Mouse (Mus musculus) cerebellum, postnatal 36 days (tissue): ENCODE measurements around the gene 1810062G17Rik.
A peak's percentile ranks its signal among the peaks of the same experiment; 100 is the strongest.

Experiments used
- DNase-seq, 2 experiments: peaks; one replicate each; pipeline ENCODE4 v3.0.0; 2021 to 2022; ENCODE audit warnings: mixed read lengths in 2 of 2

The 1810062G17Rik gene

DNA sequence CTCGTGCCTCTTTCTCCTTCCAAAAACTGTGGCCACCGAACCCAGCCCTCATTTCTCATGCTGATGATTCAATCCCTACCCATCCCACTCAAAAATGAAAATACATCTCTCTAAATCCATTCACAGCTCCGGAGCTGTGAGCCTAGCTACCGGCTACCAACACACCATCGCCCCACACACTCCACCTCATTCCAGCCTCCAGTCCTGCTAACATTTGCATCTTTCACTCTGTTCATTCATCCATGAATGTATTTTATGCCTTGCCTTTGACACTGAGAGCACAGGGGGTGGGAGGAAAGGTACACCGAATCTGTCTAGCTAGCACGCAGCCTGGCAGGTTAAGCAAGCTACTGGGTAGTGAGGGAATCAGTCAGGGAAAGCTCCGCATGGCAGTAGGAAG, 3.0 kb downstream of the 1810062G17Rik start:
- no peak for DNase-seq

GRCm38 (mm10) chr3:36480486-36480885, 4.7 kb downstream of the 1810062G17Rik start:
- DNase-seq: no peak

- peak; percentile 27 to 42 for DNase-seq
These were observed 6.0 kb downstream of the 1810062G17Rik start for GRCm38 (mm10) chr3:36481776-36482193.

DNA sequence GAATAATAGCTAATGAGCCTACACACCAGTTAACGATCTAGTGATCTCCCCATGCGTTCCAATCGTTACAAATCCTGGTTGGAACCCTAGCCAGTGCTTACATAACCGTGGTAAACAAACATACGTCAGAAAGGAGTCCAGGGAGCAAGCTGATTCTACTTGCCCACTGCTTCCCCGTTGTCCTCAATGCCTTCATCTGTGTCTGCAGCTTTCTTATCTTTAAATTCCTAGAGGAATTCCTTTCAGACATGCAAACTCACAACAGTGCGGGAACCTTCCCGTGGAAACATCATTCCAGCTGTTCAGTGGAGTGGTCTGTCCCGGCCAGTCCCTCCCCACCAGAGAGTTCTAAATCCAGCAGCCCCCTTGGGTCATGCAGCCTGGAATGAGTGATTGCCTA, 7.2 kb downstream of the 1810062G17Rik start:
- no peak for DNase-seq

GRCm38 (mm10) chr3:36484292-36484691, 8.6 kb downstream of the 1810062G17Rik start:
- no peak for DNase-seq

GRCm38 (mm10) chr3:36486176-36486575, 10.4 kb downstream of the 1810062G17Rik start:
- DNase-seq: no peak

DNA sequence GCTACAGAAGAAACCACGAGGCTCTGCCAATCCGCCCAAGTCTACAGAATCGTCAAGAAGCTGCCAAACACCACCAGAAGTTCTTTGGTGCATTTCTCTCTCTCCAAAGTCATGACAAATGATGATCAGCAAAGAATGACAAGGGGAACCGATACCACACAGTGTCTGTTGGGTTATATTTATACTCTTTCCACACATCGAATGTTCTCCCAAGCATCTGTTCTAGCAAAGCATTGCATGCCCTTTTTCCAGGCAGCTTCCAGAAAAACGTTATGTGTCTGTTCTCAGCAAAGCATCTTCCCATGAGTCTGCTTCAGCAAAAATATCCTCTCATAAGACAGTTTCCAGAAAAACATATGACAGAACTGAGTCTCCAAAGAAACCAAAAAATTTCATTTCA, 11.1 kb downstream of the 1810062G17Rik start:
- DNase-seq: no peak

DNA sequence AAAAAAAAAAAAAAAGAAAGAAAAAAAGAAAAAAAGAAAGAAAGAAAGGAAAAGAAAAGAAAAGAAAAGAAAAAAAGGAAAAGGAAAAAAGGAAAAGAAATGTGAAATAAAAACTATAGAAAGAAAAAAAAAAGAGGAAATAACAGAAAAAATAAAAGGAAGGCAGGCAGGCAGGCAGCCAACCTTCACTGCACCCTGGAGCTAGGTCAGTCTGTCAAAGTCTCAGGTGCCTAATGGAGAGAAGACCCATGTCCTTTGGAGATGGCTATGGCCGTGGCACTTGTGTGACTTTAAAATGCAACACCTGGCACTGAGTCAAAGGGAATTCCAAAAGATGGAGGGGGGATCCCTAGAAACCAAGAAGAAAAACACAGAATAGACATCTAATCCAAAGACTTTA, 12.6 kb downstream of the 1810062G17Rik start:
- DNase-seq: peak; percentile 38 to 39

- no peak for DNase-seq
These were observed 13.3 kb downstream of the 1810062G17Rik start for GRCm38 (mm10) chr3:36488899-36489589.

DNA sequence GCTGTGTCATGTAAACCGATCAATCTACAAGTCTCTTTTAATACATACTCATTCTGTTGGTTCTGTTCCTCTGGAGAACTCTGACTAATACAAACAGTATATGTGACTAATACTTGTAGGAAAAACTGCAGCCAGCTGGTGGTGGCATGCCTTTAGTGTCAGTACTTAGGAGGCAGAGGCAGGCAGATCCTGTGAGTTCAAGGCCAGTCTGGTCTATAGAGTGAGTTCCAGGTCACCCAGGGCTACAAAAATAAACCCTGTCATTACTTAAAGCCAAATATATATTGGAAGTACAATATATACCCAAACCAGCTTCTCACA, 13.8 kb downstream of the 1810062G17Rik start:
- no peak for DNase-seq

- DNase-seq: no peak
These were observed 15.8 kb downstream of the 1810062G17Rik start for GRCm38 (mm10) chr3:36491535-36491934.

DNA sequence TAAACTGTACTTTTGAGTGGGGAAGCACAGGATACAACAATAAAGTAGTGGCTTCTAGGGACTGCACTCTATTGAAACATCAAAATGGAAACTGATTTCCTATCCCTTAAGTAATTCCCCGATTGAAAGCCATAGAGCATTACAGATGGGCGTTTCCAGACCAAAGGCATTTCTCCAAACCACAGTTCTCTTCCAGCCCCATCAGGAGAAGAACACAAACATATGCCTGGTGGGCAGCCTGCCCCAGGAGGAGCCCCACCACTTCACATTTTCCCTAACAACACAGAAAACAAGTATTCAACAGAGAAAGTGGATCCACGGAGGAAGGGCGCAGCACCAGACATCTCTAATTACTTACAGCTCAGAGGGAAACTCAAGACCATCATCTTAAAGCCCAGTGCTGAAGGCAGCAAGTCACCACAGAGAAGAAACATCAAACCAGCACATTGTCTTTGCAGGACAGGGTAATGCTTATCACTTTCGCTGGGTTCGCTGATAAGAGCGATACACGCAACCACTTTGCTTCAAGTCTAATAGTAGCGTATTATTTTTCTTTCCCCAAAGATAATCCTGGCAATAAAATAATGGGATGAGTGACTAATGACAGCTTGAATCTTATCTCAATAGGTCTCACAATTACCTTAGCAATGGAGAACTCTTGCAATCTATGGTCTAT, 17.1 kb downstream of the 1810062G17Rik start:
- no peak for DNase-seq

- no peak for DNase-seq
These were observed 18.0 kb downstream of the 1810062G17Rik start for GRCm38 (mm10) chr3:36493641-36494283.

GRCm38 (mm10) chr3:36494613-36495012, 18.9 kb downstream of the 1810062G17Rik start:
- no peak for DNase-seq

GRCm38 (mm10) chr3:36495436-36495835, 19.7 kb downstream of the 1810062G17Rik start:
- peak; percentile 88 to 91 for DNase-seq

GRCm38 (mm10) chr3:36496273-36496672, 20.5 kb downstream of the 1810062G17Rik start:
- no peak for DNase-seq

GRCm38 (mm10) chr3:36496746-36497145, 21.0 kb downstream of the 1810062G17Rik start:
- peak; percentile 60 to 66 for DNase-seq

DNA sequence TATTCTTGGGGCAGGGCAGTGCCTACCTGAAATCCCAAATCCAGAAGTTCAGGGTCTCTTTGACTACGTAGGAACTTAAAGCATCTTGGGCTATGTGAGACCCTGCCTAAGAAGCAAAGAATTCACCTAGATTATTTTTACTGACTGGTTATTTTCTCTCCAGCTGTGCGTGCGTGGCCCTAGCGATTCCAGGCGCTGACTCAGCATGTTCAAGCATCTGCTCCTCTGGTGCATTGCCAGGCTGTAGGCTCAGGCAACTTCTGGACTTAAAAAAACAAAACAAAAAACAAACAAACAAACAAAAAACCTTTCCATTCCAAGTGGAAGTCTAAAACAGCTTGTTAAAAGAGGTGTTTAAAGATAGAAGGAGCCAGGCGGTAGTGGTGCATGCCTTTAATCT, 22.5 kb downstream of the 1810062G17Rik start:
- DNase-seq: no peak

DNA sequence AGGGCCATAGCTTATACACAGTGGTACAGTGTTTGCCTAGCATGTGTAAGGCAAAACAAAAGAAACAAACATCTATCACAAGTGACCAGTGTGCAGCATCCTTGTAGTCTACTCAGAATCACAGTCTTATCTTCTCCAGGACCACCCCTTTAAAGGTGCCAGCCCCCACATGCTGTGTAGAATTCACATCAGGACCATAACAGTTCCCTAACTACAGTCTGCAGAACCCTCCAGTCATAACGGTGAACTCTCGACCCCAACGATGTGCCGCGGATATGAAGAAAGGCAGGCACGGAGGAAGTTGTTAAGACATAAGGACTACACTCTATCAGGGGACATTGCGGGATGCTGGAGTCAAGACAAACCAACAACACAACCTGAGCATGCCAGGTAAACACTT, 23.7 kb downstream of the 1810062G17Rik start:
- DNase-seq: no peak

DNA sequence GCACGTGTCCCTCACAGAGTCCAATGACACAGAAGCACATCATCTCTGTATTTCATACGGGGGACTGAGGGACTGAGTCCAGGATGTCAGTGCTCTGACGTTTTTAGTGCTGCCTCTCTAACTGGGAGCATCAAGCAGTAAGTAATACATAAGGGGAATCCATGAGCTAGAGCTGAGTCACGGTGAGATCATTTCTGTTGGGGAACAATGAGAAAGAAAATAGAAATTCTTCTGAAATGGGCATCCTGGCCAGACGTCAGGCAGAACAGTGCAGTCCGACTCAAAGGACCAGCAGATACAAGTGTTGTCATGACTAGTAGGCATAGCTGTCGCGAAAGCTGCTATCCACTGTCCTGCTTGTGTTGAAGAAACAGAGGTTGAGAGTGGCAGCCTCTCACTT, 25.2 kb downstream of the 1810062G17Rik start:
- DNase-seq: no peak

- DNase-seq: no peak
These were observed 25.8 kb downstream of the 1810062G17Rik start for GRCm38 (mm10) chr3:36501546-36501945.

DNA sequence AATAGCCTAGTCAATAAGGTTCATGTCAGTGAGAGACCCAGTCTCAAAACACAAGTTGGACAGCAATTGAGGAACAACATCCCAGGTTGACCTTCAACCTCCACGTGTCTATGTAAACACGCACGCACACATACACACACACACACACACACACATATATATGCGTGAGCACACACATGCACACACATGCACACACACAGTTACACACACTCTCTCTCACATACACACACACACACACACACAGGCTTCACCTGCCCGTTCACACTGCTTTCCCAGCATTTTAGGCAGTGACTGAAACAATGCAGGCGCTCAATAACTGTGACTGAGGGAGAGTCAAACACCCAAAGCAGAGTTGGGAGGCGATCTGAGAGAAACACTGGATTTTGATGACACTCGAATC, 29.6 kb downstream of the 1810062G17Rik start:
- DNase-seq: no peak

GRCm38 (mm10) chr3:36505809-36506735, 30.3 kb downstream of the 1810062G17Rik start:
- no peak for DNase-seq
